Mouse (Mus musculus): ENCODE data around the gene Macc1.

DNA sequence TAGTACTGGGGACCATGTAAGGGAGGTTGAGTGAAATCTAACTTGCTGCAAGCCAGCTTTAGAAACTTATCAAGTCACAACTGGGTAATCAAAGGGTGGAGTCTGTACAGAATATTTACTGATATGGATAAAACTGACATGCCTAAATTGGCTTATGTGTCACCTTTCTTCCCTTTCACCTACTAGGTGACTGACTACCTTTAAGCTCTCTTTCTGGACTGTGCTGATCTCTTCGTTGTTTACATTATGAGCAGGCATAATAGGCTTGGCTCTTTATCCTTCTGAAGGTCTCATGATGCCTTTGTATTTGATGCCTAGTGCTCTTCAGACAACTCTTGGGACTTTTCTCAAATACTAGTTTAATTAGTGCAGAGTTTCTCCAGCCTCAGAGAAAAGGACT lies 90.7 kb downstream of the Macc1 start:
- no peak for TF ChIP-seq CTCF (IDR thresholded peaks at IDR 0.05; ENCODE audit: low read depth, low read length)
- TF ChIP-seq POLR2A (IDR thresholded peaks at IDR 0.05; ENCODE audit: insufficient read depth, low read length), result no peak

Data from ES-Bruce4 (cell line).